Mouse (Mus musculus) liver, embryonic 16.5 days (tissue): ENCODE results near the gene Akap2. TPM values are rescaled to one million over a fixed set of nuclear protein-coding genes. Genes with fewer than 3 reads are reported as not detected.

Source experiments
- ATAC-seq: fragments of 200-750 bp; cut with Nextera tagmentation; 2 replicates; pipeline ENCODE4 v1.8.0; 2017; ENCODE audit warnings: low read depth, mild to moderate bottlenecking, moderate number of reproducible peaks, moderate library complexity
- H3K27ac ChIP-seq: fragments of 300-500 bp; sonication (generic); 2 replicates; pipeline ENCODE4 v1.5.1; 2014; ENCODE audit warnings: mild to moderate bottlenecking, low read length
- H3K27me3 ChIP-seq: fragments of 300-500 bp; sonication (generic); 2 replicates; pipeline ENCODE4 v1.6.1; 2014; ENCODE audit warnings: low read depth, low read length, mixed read lengths; ENCODE audit not compliant: control insufficient read depth, insufficient read depth
- H3K36me3 ChIP-seq: fragments of 300-500 bp; sonication (generic); 2 replicates; pipeline ENCODE4 v1.6.1; 2014; ENCODE audit warnings: mild to moderate bottlenecking; ENCODE audit not compliant: control insufficient read depth, insufficient read depth
- H3K4me1 ChIP-seq: fragments of 300-500 bp; sonication (generic); 2 replicates; pipeline ENCODE4 v1.6.1; 2014; ENCODE audit warnings: low read depth, low read length, mixed read lengths; ENCODE audit not compliant: control insufficient read depth
- H3K4me2 ChIP-seq: fragments of 300-500 bp; sonication (generic); 2 replicates; pipeline ENCODE4 v1.6.1; 2014; ENCODE audit warnings: low read depth, low read length, mixed read lengths
- H3K4me3 ChIP-seq: fragments of 300-500 bp; sonication (generic); 2 replicates; pipeline ENCODE4 v1.5.1; 2014; ENCODE audit warnings: low read depth, mild to moderate bottlenecking, low read length
- H3K9ac ChIP-seq: fragments of 300-500 bp; sonication (generic); 2 replicates; pipeline ENCODE4 v1.6.1; 2014; ENCODE audit warnings: low read depth, low read length
- H3K9me3 ChIP-seq: fragments of 300-500 bp; sonication (generic); replicated peaks from 2 replicates; pipeline ENCODE4 v1.6.1; 2016; ENCODE audit warnings: low read length; ENCODE audit not compliant: control insufficient read depth
- WGBS: fragments of 180-500 bp; shearing (Covaris S2); extraction: QIAGEN DNeasy Blood & Tissue Kit; methylation state at CpG from one replicate; pipeline ENCODE4 v1.1.7; 2014; ENCODE audit not compliant: insufficient replicate concordance; 5-methylcytosine and 5-hydroxymethylcytosine counted together
- polyA plus RNA-seq: library from polyadenylated mRNA; unstranded; fragments of >200 nt; fragmentation: Nextera tagmentation; extraction: Ambion mirVana; gene quantifications from 2 replicates; pipeline ENCODE4 v1.2.1, GENCODE M21; 2015

The Akap2 gene
- polyA plus RNA-seq, 1 experiment from 2014 or later, result 2.0 TPM

DNA sequence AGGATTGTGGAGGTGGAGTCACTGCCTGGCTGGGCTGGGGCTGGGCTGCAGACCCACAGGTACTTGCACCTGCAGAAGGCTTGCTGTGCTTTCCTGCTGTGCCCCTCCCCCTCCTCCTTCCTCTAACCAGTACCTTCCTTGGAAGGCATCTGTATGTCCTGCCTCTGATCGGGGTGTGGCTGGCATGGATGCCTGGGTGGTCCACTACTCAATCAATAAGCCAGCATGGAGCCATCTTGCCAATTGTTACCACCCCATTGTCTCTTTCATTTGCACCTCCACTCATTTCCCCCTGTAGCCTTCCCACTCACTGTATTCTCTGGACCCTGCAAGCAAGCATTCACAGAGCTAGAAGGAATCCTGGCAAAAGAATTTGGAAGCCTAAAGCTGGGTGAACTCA lies 26.7 kb upstream of the Akap2 start:
- Histone ChIP-seq H3K27ac (no peak overlapping the region), H3K36me3 (no peaks in the 10 kb centered on the region), H3K9me3 (no peaks in the 10 kb centered on the region), H3K27me3 (no peaks in the 10 kb centered on the region), H3K4me1 (no peaks in the 10 kb centered on the region), H3K4me2 (no peak overlapping the region), H3K4me3 (no peak overlapping the region), H3K9ac (no peak overlapping the region)
- WGBS, result 53% methylated on average over 1 of the region's 1 CpGs
- ATAC-seq, result no peak

DNA sequence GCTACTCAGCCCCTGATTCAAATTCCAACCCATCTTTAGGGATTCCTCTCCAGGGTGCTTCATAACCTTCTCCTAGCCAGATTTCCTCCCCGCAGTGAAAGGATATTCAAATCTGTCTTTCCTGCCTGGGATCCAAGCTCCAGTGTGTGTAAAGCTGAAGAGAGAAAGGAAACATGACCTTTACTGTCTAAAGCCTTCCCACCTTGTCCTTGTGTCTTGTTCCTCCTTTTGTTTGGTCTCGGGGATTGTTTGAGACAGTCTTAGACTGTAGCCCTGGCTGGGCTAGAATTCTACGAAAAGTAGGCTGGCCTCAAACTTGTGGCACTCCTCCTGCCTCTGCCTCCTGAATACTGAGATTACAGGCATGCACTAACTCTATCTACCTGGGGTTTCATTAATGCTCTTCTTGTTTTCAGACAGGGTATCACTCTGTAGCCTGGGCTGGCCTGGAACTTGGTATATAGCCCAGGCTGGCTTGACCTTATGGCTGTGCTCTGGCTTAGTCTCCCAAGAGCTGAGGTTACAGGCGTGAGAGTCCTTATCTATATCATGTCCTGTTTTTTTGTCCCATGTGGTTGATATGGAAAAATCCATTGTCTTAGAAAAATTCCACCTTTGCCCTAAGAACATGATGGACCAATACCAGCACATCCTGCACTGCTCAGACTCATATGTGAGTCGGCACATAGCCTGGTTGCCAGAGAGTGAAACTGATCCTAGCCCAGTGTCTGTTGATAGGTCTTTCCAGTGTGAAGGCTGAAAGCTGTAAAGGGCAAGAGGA lies 22.9 kb upstream of the Akap2 start:
- Histone ChIP-seq H3K4me2 (no peak overlapping the region), H3K27me3 (no peaks in the 10 kb centered on the region), H3K4me1 (no peaks in the 10 kb centered on the region), H3K9me3 (no peaks in the 10 kb centered on the region), H3K4me3 (no peak overlapping the region), H3K36me3 (no peaks in the 10 kb centered on the region), H3K27ac (0 out of 2 replicates have a peak overlapping the region, but pooled peaks have one; percentile 29), H3K9ac (no peak overlapping the region)
- ATAC-seq, result peak; percentile 39; the same call in 1 of the 2 replicates
- 51% methylated on average over 5 of the region's 5 CpGs for WGBS

DNA sequence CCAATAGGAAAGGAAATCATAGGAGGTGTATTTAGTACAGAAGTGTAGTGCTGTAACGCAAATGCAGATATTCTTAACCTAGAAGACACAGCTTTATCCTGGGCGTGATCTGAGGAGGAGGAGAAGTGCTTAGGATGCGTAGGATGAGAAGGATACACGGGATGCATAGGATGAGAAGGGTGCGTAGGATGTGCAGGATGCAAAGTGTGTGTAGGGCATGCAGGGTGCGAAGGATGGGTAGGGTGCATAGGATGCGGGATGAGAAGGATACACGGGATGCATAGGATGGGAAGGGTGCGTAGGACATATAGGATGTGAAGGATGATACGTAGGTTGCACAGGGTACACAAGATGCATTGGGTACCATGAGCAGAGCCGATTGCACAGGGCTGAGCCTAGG lies 20.5 kb upstream of the Akap2 start:
- Histone ChIP-seq H3K36me3 (no peaks in the 10 kb centered on the region), H3K27ac (no peak overlapping the region), H3K4me1 (no peaks in the 10 kb centered on the region), H3K27me3 (no peaks in the 10 kb centered on the region), H3K9me3 (no peaks in the 10 kb centered on the region), H3K4me3 (no peak overlapping the region), H3K4me2 (no peak overlapping the region), H3K9ac (no peak overlapping the region)
- WGBS, result 79% methylated on average over 11 of the region's 11 CpGs
- no peak for ATAC-seq

DNA sequence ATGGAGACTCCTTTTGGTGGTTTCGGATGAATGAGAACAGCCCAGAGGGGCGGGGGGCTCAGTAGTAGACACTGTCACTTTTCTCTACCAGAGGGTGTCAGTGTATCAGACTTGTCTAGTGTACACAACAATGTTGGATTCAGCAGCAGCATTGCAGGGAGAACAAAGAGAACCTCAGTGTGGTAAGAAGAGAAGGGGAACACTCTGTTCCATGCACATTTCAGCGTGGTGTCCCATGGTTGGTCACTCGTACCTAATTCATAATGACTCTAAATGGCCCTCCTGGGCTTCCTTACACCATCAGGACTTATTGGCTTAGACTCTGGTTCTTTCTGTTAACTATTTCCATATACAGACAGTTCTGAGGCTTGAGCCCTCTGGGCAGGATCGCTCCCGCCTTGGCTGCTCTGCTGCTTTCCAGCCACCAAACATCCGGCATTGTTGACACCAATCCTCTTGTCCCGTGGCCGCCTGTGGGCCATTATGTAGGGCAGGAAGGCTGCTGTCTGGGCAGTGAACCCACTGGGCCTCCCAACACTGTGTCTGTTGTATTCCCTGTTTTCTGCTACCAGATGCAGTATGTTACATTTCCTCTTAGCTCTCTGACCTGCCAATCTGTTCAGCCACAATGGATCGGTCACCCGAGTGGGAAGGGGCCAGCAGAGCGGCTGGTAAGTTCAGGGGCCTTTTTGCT lies 19.4 kb upstream of the Akap2 start:
- ATAC-seq, result no peak
- H3K27ac ChIP-seq, result no peak overlapping the region
- no peaks in the 10 kb centered on the region for H3K9me3 ChIP-seq
- no peaks in the 10 kb centered on the region for H3K4me1 ChIP-seq
- no peaks in the 10 kb centered on the region for H3K27me3 ChIP-seq
- H3K9ac ChIP-seq, result no peak overlapping the region
- no peak overlapping the region for H3K4me3 ChIP-seq
- 69% methylated on average over 12 of the region's 12 CpGs for WGBS
- no peaks in the 10 kb centered on the region for H3K36me3 ChIP-seq
- H3K4me2 ChIP-seq, result no peak overlapping the region

DNA sequence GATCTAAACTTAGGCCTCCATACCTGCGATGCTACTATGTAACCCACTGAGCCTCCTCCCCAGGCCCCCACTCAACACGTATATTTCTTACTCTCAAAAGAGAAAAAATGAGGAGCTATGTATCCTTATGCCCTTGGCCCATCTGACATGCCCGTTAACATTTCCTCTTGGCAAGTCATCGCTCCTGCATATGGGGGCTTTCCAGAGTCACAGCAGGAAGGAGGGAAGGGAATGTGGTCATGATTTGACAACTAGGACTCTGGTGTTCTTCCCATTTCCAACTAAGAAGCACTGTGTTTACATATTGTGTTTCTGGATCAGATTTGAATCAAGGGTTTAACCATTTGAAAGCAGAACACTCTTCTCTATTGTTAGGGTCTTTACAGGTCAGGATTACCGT lies 15.9 kb upstream of the Akap2 start:
- no peaks in the 10 kb centered on the region for H3K27me3 ChIP-seq
- no peaks in the 10 kb centered on the region for H3K9me3 ChIP-seq
- no peaks in the 10 kb centered on the region for H3K36me3 ChIP-seq
- no peak overlapping the region for H3K27ac ChIP-seq
- WGBS, result 58% methylated on average over 5 of the region's 5 CpGs
- H3K4me2 ChIP-seq, result no peak overlapping the region
- no peak overlapping the region for H3K4me3 ChIP-seq
- ATAC-seq, result no peak
- H3K9ac ChIP-seq, result no peak overlapping the region
- no peaks in the 10 kb centered on the region for H3K4me1 ChIP-seq

DNA sequence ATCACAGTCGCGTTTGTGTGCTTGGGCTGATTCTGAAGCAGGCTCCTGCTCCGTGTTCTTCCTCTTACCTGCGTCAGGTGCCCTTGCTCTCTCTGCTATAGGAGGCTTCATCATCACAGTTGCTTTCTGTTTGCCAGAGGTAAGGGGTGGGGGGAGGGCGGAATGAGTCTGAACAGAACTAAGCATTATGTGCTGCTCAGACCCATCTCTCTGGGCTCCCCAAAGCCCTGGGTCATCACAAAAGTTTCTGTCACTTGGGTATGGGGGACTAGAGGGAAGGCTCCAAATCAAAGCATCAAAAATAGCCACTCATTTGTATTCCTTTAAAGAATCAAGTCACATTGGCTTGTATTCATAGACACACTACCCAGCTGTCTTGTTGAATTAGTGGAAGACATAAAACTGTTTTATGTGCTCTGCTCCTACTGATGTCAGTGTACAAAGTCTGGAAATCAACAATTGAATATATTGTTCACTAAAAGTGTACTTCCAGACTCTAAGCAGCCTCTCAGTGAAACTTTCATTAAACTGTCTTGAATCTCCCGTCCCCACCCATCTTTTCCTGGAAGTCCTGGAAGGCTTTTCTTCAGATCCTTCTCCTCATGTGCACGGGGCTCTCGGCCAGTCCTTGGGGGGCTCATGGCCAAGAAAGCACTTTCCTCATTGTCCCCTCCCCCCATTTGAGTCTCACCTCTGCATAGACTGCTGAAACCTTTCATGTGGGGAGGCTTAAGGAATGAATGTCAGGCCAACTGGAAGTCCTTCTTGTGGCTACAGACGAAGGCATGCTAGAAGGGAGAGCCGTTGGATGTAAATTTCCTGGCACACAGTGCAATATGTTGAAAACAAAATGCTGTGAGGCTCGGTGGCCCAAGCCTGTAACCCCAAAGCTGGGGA lies 13.6 kb upstream of the Akap2 start:
- no peaks in the 10 kb centered on the region for H3K4me1 ChIP-seq
- H3K36me3 ChIP-seq, result no peaks in the 10 kb centered on the region
- no peak overlapping the region for H3K9ac ChIP-seq
- no peak overlapping the region for H3K4me2 ChIP-seq
- no peak for ATAC-seq
- H3K27ac ChIP-seq, result no peak overlapping the region
- no peaks in the 10 kb centered on the region for H3K27me3 ChIP-seq
- no peaks in the 10 kb centered on the region for H3K9me3 ChIP-seq
- H3K4me3 ChIP-seq, result no peak overlapping the region
- WGBS, result 66% methylated on average over 11 of the region's 11 CpGs

DNA sequence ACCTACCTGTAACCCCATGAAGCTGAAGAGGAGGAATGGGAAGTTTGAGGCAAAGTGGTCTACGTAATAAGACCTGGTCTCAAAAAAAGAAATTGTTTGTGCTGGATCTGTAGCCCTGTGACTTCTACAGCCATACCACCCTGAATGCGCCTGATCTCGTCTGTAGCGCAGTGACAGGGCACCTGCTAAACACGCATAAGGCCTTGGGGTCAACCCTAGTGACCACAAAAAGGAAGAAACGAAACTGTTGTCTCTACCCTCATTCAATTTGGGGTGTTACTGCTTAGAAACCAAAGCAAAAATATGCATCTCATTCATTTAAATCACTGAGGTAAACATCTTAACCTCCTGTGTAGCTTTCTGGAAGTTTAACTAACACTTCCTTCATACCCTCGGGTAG lies 12.9 kb upstream of the Akap2 start:
- no peaks in the 10 kb centered on the region for H3K27me3 ChIP-seq
- H3K4me2 ChIP-seq, result no peak overlapping the region
- WGBS, result 58% methylated on average over 7 of the region's 7 CpGs
- H3K27ac ChIP-seq, result no peak overlapping the region
- no peak for ATAC-seq
- no peaks in the 10 kb centered on the region for H3K4me1 ChIP-seq
- H3K4me3 ChIP-seq, result no peak overlapping the region
- no peak overlapping the region for H3K9ac ChIP-seq
- H3K9me3 ChIP-seq, result no peaks in the 10 kb centered on the region
- H3K36me3 ChIP-seq, result no peaks in the 10 kb centered on the region

DNA sequence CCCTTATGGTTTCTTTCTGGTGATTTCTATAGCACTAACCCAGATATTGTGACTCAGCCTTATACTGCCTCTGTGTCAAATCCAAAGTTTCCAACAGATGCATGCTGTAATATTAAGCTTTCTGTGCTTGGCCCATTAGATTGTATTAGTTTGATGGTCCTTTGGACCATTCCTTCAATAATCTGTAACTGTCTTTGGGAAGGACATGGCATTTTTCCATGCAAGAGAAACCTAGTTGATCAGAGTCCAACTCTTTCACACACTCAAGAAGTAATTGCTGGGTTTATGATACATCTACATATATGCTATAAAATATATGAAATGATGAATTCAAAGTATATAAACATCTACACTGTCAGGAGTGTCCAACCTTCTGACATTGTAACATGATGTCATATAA lies 1.6 kb upstream of the Akap2 start:
- no peak overlapping the region for H3K9ac ChIP-seq
- no peaks in the 10 kb centered on the region for H3K36me3 ChIP-seq
- H3K4me1 ChIP-seq, result no peaks in the 10 kb centered on the region
- H3K4me3 ChIP-seq, result no peak overlapping the region
- no peaks in the 10 kb centered on the region for H3K9me3 ChIP-seq
- no peak overlapping the region for H3K4me2 ChIP-seq
- ATAC-seq, result no peak
- H3K27ac ChIP-seq, result no peak overlapping the region
- H3K27me3 ChIP-seq, result no peaks in the 10 kb centered on the region

DNA sequence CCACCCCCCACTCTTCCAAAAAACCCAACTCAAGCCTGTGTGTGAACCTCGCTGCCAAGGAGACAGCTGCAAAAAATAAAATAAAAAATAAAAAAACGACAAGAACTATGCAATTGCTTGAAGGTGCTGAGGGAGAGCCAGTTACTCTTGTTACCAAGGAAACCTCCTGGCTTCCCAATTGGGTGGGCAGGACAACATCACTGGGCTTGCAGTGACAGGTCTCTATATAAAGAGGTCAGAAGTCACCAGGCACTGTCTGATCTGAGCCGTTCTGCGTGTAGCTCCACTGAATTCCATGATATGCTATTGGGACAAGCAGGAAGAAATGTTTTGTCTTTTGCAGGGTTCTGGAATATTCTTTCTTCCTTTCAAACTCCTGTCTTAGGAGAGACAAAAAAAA lies 722 bp upstream of the Akap2 start:
- H3K4me2 ChIP-seq, result no peak overlapping the region
- H3K36me3 ChIP-seq, result no peaks in the 10 kb centered on the region
- no peaks in the 10 kb centered on the region for H3K4me1 ChIP-seq
- no peak overlapping the region for H3K4me3 ChIP-seq
- no peak for ATAC-seq
- WGBS, result 58% methylated on average over 4 of the region's 4 CpGs
- H3K9me3 ChIP-seq, result no peaks in the 10 kb centered on the region
- H3K9ac ChIP-seq, result no peak overlapping the region
- H3K27ac ChIP-seq, result no peak overlapping the region
- no peaks in the 10 kb centered on the region for H3K27me3 ChIP-seq
